Mouse (Mus musculus) regulatory T cell (primary cell): ENCODE measurements at regions not wholly inside any gene's neighbourhood (a gene's known extent, or its start where the extent isn't known, plus 50 kb on each side); places are given as distances from the start of the nearest gene placed in this dataset.

ENCODE experiments used
- in situ Hi-C: fragments of 300-600 bp; cut with MboI, MseI; formaldehyde crosslinking; loops from one replicate; pipeline ENCODE4 v1.15.1; 2025; ENCODE audit warnings: high pct_unique_total_duplicates

DNA sequence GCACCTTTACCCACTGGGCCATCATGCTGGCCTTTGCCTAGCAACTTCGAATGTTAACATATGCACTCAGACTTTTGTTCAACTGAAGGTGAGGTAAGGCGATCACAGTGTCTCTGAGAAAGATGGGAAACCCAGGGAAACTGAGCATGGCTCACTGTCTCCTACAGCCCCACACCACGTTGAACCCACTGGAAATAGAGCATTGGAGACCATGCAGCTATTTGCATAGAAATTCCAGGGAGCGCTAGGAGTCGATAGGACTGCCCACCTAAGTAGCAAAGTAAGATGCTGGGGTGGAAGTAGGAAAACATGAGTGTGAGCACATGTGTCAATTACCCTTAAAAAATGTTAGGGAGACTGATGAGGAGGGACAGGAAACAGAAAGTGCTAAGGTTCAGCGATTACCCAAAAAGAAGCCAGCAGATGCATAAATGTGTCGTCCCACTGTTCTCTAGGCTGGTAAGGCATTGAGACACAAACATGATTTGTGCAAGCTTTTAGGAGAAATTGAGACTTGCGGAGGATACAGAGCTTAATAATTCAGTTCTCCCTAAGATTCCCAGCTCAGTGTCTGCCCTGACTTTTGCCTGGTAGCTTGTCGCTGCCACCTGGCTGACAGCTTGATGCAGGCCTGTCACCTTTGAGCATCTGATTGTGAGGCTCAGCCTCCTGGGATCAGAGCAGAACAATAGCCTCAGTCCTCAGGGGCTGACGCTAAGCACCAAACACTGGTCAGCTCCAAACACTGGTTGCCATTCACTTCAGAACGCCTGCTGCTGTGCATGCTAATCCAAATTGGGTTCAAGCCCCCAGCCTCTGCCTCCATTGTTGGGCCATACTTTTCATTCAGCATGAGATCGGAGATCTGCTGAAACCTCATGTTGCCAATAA lies 183.7 kb upstream of the Rgma start:
- in situ Hi-C loops, result no loop called here

DNA sequence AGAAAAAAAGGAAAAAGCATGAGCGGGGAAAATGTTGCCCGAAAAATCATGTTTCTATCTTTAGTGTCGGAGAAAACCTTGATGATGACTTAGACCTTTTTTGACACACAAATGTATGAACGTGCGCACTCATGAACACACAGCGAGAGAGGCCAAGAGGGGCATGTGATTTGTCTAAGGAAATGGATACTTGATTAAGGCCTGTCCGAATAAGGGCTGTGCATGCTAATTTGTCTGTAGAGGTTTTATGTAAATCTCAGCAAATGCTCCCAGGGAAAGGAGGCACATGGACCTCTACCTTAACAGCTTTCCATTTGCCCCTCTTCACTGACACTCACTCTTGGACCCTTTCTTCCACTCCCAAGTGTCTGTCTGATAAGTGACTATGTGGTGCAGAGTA lies 182.5 kb upstream of the Rgma start:
- in situ Hi-C loops, result no loop called here

DNA sequence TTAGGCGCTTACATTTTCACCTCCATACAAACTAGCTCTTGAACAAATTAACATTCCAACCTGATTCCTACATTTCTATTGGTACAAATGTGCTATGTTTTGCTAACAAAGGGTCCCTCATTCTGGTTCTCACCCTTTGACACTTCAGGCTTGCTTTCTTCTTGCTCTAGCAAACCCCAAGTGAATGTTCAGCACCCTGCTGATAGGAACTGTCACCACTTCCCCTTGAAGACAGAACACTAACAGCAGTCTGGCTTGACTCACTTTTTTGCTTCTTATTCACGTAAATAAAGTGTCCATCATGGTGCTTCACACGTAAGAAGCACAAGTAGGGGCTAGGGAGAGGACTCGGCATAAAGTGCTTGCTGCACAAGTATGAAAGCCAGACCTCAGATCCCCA lies 180.0 kb upstream of the Rgma start:
- in situ Hi-C loops, result no loop called here

DNA sequence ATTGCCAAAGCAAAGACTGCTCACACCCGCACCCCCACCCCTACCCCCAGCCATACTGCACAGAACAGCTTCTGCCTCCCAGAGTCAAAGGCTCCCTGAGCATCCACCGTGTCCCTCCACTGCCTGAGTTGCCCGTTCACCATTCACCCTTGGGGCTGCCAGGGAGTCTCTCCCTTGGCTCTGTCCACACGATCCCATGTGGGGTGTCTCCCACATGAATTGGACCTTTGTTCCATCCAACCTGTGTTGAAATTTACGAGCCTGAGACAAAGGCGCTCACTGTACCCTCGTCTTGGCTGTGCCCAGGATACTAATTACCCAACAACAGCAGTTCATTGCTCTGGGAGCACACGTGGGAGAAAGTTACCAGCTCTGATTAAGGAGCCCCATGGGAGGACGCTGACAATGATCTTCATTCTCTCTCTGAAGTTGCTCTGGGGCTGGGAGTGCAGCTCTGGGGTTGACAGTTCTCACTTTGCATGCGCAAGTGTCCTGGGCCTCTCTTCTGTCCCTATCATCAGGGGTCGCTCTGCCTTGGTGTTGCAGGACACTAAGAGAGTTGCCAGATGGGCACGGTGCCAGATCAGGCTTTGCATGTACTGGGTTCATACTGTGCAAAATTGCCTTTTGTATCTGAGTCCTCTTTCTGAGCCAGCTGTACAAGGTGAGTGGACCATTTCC lies 178.3 kb upstream of the Rgma start:
- in situ Hi-C loops, result no loop called here

DNA sequence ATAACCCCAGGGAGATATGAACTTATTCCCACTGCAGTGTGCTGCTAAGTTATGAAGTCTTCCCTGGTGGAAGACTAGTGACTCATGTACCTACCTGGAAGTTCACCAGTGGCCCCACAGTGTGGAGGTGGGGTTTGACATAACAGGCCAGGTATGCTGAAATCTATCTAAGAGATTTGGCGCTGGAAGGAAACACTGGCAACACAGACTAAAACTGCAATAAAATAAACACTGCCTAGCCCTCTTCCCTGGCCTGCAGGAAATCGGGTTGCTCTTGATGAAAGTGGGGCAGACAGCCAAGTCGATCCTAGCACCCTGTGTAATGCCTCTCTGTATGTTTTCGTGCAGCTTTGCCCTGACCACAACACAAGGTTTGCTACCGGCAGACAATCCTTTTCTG lies 177.2 kb upstream of the Rgma start:
- in situ Hi-C loops, result no loop called here

DNA sequence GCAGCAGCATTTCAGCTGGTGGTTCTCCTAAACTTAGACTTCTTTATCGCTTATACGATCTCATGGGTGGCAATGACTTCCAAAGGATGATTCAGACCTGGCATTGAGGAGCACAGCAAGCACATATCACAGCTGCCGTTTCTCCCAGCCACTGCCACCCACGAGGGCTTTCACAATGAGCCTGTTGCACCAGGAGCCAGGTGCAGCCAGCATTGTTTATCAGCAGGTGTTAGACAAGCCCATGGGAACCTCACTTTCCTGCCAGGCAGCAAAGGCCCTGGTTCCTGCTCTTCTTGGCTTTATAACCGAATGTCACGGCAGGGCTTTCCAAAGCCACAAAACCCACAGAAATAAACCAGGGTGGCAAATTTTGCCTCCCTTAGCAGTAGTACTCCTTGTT lies 175.3 kb upstream of the Rgma start:
- in situ Hi-C loops, result no loop called here

DNA sequence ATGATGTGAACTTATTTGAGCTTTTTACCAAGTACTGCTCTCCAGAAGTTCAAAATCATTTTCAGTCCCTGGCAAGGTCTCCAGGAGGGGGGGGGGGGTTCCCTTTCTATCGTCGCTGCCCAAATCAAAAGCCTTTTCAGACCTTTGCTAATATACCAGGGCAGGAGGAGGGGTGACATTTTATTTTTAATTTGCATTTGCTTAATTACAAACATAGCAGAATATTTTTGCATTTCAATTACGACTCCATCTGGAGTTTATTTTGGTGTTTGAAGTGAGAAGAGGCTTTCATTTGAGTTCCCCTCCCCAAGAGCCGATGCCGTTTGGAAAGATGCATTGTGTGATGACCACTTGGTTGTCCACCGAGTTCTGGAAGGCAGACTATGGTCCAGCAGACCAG lies 174.0 kb upstream of the Rgma start:
- in situ Hi-C loops, result no loop called here

DNA sequence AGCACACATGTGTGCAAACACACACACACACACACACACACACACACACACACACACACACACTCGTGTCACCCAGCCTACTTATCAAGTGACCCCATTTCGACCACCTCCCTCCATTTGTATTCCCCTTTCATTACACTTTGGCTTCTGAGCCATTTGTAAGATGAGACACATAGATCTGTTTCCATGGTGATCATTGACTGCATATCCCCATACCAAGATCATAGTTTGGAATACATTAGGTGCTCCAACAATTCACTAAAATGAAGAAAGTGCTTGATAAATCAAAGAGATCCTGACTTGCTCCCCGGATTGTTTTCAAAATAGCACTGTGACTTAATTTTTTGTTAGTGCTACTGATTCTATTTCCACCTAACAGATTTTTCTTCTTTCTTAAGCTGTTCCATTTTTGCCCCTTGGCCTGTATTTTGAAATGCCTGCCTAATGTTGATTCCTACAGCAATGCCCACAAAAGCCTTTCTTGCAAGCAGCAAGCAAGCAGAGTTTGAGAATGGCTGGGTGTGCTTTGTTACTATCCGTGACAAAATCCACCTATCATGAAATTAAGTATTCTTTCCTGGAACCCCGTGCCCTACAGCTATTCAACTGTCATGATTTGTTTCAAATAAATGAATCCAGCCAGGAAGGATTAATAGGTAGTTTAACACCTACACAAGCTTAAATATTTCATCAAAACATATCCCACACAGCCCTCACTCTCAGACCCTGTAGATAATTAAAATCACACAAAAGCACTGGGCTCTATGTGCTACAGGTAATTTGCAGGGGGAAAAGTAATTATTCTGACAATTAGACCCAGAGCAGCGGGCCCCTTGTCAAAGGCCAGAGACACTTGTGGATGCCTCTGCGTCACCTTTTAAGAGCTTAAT lies 168.1 kb upstream of the Rgma start:
- in situ Hi-C loops, result no loop called here

DNA sequence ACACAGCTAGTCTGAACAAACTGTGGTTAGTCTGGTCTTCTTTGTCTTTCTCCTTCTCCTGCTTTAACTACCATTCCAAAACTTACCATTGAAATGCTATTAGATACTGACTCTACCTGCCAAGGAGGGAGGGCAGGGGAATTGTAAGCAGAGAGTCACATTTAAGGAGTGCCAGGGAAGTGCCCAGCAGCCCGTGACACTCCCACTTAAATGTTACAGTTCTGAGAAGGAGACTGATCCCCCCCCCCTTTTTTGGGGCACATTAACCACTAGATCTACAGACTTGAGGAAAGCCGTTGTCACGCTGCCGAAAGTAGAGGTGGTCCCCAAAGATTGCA lies 166.9 kb upstream of the Rgma start:
- in situ Hi-C loops, result no loop called here

DNA sequence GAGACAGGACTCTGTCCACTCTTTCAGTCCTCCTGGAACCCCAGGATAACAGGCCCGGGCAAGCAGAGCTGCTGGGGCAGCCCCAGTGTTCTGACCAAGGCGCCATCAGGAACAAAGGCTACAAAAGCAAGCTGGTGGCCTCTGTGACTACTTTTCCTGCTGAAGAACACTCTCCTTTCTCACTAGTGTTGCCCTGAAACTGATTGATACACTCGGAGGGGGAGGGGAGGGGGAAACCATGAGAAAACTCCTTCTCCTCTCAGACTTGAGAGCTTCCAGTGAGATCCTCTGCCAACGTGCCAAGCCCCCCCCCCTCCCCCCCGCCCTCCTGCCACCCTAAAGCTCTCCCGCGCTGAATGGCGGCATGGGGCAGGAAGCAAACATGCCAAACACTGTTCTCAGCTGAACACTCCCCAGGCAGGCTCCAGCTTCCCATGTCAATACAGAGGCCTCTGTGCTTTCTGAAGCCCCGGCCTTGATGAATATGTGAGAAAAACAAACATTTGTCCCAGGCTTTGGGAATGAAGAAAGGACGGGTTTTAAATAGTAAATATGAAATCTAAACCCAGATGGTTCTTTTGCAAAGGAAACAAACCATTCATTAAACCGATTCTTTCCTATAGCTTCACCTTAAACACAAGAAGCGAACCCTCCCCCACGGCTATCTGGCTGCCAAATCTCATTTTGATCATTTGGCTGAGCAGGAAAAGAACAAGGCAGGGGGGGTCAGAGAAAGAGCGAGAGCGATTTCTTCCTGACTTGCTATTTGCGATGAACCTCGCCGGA lies 166.3 kb upstream of the Rgma start:
- in situ Hi-C loops, result no loop called here

DNA sequence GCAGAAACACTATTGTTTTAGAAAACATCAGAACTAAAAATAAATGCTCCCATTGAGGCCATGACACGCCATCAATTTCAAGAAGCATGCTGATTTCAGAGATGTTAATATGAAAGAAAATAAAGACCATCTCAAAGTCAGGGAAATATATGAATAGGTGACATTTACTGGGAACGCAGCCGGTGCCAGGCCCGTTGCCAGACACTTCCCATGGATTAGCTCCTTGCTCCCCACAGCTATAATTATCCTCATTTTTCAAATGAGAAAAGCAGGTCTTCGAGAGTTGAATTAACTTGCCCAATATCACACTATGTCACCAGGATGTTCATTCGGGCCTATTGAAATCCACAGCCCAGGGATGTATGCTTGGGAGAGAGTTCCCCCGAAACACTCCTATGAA lies 165.2 kb upstream of the Rgma start:
- in situ Hi-C loops, result no loop called here

DNA sequence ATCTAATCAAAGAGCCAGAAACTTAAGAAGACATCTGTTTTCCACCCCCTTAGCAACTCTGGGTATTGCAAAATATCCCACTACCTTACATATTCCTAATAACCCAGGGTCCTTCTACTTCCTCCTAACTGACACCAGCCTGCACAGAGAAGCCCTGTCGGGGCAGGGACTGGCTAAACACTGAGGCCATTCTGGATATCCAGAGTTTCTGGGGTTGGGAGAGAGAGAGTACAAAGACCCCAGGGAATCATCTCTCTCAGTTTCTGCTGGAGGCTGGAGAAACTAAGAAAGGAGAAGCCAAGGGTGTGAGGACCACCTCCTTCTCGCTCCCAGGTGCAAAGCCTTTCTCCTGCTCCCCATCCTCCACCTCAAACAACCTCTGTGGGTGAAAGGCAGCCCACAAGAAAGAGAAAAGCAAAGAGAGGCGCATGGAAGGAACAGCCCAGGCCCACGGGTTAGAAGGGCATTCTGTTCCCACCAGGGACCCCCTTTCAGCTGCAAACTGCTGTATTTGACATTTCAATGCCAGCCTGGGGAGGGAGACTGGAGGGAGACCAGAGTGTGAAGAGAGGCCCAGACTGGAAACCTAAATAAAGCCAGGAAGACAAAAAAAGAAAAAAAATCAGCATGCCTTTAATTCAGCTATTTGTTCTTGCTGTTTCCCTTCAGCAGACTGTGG lies 152.9 kb upstream of the Rgma start:
- in situ Hi-C loops, result loop anchor here (10.0 kb wide), 1 partner anchor 178 kb away; no protein-coding TSS in a partner anchor

DNA sequence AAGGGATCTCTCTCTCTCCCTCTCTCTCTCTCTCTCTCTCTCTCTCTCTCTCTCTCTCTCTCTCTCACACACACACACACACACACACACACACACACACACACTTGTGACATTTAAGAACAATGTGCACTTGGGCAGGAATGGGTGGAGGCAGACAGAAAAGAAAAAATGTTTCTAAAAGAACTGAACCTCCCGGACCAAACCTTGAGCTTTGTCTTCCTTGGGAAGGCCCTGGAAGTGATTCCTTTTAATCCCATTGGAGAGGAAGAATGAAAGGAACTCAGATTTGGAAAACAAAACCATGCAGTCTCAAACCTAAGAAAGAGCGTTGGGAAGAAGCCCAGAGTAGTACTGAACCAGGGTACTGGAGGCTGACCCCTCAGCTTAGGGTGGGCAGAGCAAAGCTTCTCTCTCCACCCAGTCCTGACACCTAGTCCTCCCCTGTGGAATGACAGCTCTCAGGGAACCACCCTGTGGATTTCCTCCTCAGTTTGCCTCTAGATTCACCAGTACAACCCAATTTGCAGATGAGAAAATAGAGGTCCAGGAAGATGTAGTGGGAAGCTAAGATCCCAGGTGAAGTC lies 152.3 kb upstream of the Rgma start:
- in situ Hi-C loops, result loop anchor here (10.0 kb wide), 1 partner anchor 178 kb away; no protein-coding TSS in a partner anchor

DNA sequence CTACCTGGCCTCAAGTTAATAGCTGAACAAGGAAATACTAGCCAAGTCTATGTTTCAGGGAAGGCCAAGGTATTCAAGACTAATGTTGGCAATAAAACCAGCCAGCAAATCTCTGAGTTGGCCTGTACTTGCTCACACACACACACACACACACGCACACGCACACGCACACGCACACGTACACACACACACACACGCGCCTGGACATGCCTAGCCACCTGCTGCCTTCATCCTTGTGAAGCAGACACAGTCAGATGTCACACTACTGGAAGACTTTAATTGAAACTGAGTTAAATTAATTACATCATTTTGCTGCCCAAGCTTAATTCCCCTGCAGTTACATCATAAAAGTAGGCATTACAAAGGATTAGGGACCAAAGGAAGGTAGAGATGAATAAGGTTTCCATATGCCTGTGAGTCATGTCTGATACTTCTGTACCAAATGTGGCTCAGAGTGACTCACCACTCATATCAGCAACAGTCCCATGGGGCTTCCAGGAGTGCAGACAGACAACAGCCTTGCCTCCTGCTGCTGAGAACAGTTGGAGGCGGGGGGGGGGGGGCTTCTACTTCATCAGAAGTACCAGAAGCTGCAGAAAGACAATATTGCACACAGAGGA lies 141.7 kb upstream of the Rgma start:
- in situ Hi-C loops, result no loop called here

DNA sequence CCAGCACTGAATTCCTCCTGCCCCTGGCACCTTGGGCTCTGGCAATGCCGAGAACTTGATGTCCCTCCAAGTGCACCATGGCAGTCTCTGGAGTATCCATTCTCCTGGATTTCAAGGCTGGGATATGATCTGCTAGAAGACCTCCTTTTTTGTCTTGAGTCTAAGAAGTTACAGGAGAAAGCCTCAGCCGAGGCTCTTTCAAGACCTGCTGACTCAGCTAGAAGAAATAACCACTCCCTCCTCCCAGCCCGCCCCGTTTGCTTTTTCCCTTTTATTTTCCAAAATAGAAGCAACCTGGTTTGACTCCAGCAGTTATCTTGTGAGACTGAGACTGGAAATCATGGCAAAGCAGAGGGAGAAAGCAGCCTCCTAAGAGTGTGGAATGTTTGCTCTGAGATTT lies 136.8 kb upstream of the Rgma start:
- in situ Hi-C loops, result no loop called here

DNA sequence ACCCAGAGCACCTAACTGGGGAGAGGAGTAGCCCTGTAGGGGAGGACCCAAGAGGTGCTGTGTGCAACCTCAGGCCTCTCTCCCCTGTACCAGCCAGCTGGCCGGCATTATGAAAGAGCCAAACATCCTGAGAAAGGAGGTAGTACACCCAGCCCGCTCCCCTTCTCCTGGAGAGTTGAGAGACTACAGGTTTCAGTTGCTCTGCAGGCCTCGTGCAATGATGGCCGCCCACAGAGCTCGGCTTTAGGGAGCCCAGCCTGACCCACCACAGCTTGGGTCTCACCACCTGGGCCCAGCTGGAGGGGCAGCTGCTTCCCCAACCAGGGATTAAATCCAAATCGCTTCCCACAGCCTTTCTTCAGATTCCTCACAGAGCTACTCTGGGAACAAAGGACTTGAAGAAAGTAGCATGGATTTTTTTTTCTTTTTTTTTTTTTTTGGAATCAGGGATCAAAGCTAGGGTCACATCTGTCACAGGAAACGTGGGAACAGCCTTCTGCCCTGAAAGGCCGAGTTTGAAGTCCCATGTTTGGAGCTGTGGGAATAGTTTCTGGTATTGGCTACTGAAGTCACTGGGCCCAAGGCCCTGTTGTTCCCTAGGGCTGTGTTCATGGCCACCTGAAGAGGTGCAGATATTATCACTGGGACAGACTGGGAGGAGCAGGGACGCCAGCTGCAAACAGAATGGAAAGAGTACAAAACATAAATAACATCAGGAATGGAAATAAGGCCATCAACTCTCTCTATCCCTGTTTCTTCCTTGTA lies 131.5 kb upstream of the Rgma start:
- in situ Hi-C loops, result no loop called here

DNA sequence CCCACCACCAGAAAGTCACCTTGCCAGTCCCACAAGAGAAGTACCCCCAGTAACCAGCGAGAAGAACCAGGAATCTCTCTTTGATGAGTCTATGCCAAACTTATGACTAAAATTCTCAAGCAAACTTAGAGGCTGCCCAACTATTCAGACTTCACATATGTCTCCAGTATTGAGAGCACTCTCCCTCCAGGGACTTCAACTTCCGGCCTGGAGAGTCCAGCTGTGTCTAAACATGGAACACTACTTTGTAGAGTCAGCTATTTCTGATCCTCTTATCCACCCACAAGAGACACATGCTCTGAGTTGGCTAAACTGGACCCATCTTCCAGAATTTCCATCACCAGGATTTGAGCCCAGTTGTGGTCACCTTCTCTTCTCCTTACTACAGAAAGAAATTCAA lies 129.9 kb upstream of the Rgma start:
- in situ Hi-C loops, result no loop called here

DNA sequence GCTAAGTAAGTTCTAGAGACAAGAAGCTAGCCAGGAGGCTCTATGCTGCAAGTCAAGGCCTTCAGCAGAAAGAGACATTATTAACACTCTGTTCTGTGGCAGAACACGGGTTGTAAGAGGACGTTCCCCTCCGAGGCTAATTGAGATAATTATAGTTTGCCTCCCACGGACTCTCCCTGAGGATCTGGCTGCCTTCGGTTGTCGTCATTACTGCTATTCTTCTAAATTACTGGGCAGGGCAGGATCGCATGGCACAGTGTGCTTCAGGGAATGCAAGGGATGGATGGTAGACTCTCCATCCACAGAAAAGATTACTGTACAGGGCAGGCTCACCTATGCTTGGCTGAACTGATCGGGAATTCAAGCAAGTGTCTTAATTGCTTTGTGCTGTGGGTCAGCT lies 124.7 kb upstream of the Rgma start:
- in situ Hi-C loops, result no loop called here

DNA sequence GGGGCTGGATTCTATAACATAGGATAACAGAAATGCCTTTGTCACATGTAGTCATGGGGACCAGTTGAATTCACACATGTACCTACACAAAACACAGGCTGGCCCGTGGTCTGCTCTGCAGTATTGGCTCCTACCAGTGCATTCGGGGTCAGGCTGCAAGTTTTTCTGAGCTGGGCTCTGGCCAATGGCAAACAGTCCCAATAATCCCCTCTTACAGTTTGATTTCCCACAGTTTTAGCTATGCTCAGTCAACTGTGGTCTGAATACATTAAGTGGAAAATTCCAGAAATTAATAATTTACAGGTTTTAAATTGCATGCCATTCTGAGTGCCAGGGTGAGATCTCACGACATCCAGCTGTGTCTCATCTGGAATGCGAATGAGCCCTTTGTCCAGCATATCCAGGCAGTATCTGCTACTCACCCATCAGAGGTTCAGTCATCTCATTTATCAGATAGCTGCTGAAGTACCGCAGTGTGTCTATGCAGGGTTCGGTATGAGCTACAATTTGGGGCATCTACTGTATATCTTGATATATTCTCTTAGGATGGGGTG lies 124.0 kb upstream of the Rgma start:
- in situ Hi-C loops, result no loop called here
